Mouse (Mus musculus): ENCODE measurements around the gene Prrg4. TPM values are rescaled to one million over a fixed set of nuclear protein-coding genes. Genes with fewer than 3 reads are reported as not detected.

The Prrg4 gene
- polyA plus RNA-seq, 1 experiment from 2014 or later: 6.5 TPM

DNA sequence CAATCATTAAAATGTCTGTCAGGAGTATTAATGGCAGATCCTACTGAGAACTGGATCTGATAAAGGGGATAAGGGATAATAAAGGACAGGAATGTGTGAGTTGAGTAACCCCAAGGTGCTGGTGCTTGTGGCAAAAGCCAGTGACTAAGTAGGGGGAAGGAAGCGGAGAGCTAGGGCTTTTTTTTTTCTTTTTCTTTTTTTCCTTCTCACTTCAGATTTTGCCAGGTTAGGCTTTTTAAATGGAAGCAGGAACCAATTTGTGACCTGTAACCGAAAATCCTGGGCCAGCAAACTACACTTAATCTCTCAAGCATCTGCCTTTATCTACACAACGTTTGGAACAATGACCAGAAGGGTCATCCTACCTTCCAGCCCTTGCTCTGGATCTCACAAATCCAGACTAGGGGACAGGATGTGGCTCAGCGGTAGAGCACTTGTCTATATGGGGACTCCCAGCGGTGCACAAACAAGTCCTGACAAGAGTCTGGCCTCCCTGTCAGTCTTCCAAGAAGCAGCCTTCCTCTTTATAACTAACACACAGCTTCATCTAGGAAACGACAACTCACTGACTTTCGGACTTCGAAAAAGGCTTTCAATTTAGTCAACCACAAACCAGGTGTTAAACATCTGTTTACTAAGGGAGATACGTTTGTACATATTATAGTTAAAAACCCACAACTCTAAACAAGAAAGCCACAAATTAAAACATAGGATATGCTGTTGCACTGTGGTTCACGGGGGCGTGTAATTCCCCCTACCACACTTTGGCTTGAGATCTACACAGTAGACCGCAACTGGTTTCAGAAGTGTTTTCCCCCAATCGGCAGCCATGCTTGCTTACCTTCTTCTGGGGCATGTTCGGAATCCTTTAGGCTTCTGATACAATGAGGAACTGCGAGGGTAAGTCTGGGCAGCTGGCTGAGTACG, 1.2 kb downstream of the Prrg4 start:
- Histone ChIP-seq H3K4me2 (replicated peaks; ENCODE audit: low read depth, low read length) (peak overlapping the region; percentile 97), H3K4me3 (ENCODE audit: low read depth, low read length) (peak overlapping the region; percentile 52), H3K9ac (replicated peaks; ENCODE audit: low read depth, low read length) (no peak overlapping the region), H3K27ac (ENCODE audit: low read length) (0 out of 2 replicates have a peak overlapping the region, but pooled peaks have one; percentile 48), H3K27me3 (ENCODE audit: control insufficient read depth, insufficient read depth, low read length) (0 out of 2 replicates have a peak, but pooled peaks cover 3% of the 10 kb centered on the region), H3K36me3 (ENCODE audit: control insufficient read depth, insufficient read depth, low read length) (no peaks in the 10 kb centered on the region; the same call in 1 of the 2 replicates), H3K4me1 (ENCODE audit: control insufficient read depth, insufficient read depth, low read length) (no peaks in the 10 kb centered on the region; the same call in 1 of the 2 replicates), H3K9me3 (ENCODE audit: control insufficient read depth, low read depth, low read length) (no peaks in the 10 kb centered on the region)
- WGBS: 29% methylated on average over 16 of the region's 16 CpGs
- 0 out of 2 replicates have a peak, but pooled peaks have one; percentile 15 for ATAC-seq (ENCODE audit: insufficient number of reproducible peaks, insufficient read depth, low FRiP score, low read depth)

DNA sequence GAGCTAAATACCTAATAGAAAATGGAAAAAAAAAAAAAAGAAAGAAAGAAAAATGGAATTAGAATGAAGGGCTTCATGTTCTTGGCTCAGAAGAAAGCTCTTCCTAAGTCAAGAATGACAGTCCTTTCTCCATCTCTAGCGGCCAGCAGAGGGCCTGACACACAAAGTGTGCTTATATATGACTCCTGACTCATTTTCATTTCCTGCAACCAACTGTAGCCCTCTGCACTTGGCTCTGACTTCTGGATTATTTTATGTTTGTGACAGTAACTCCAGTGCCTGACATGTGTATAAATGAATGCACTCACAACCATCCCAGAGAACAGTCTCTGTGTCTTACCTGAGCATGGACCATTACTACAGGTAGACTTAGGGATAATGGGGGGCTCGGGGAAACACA, 2.0 kb downstream of the Prrg4 start:
- no peak for ATAC-seq (ENCODE audit: insufficient number of reproducible peaks, insufficient read depth, low FRiP score, low read depth)
- 0 out of 2 replicates have a peak, but pooled peaks cover 3% of the 10 kb centered on the region for H3K27me3 ChIP-seq (ENCODE audit: control insufficient read depth, insufficient read depth, low read length)
- no peaks in the 10 kb centered on the region; the same call in 1 of the 2 replicates for H3K36me3 ChIP-seq (ENCODE audit: control insufficient read depth, insufficient read depth, low read length)
- H3K9ac ChIP-seq (replicated peaks; ENCODE audit: low read depth, low read length): no peak overlapping the region
- no peak overlapping the region for H3K27ac ChIP-seq (ENCODE audit: low read length)
- 54% methylated on average over 2 of the region's 2 CpGs for WGBS
- no peaks in the 10 kb centered on the region for H3K9me3 ChIP-seq (ENCODE audit: control insufficient read depth, low read depth, low read length)
- H3K4me1 ChIP-seq (ENCODE audit: control insufficient read depth, insufficient read depth, low read length): no peaks in the 10 kb centered on the region; the same call in 1 of the 2 replicates
- no peak overlapping the region for H3K4me3 ChIP-seq (ENCODE audit: low read depth, low read length)
- no peak overlapping the region for H3K4me2 ChIP-seq (replicated peaks; ENCODE audit: low read depth, low read length)

DNA sequence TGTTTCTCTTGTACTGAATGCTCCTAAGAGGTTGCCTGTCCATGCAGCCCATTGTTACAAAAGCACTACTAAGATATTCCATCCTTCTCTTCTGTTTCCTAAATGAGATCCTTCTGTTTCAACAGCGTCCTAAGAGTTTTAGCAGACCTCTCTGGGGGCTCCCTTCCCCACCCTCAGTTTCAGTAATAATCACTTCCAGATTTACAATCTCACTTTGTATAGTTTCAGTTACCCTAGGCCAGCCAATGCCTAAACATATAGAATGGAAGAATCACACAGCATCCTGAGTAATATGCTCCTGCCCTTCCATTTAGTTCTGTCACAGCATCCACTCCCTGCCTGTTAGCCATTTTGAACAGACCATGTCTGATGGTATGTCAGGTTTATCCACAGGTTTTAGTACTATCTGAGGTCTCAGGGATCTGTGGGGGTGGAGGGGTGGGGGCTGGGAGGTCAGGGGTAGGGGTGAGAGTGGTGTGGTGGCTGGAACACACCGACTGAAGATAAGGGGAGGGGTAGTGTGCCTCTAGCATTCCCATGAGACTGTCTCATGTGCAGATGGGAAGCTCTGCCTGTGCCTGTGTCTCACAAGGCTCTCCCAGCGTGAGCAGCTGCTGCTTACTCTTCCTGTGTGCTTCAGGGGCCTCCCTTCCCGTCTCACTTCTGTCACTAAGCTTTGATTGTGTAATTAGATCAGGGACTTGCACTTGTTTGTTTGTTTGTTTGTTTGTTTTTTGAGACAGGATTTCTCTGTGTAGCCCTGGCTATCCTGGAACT, 2.9 kb downstream of the Prrg4 start:
- H3K4me3 ChIP-seq (ENCODE audit: low read depth, low read length): no peak overlapping the region
- no peak overlapping the region for H3K27ac ChIP-seq (ENCODE audit: low read length)
- 0 out of 2 replicates have a peak, but pooled peaks cover 3% of the 10 kb centered on the region for H3K27me3 ChIP-seq (ENCODE audit: control insufficient read depth, insufficient read depth, low read length)
- no peaks in the 10 kb centered on the region; the same call in 1 of the 2 replicates for H3K36me3 ChIP-seq (ENCODE audit: control insufficient read depth, insufficient read depth, low read length)
- H3K9me3 ChIP-seq (ENCODE audit: control insufficient read depth, low read depth, low read length): no peaks in the 10 kb centered on the region
- H3K4me1 ChIP-seq (ENCODE audit: control insufficient read depth, insufficient read depth, low read length): no peaks in the 10 kb centered on the region; the same call in 1 of the 2 replicates
- no peak overlapping the region for H3K4me2 ChIP-seq (replicated peaks; ENCODE audit: low read depth, low read length)
- WGBS: 49% methylated on average over 4 of the region's 4 CpGs
- no peak for ATAC-seq (ENCODE audit: insufficient number of reproducible peaks, insufficient read depth, low FRiP score, low read depth)
- no peak overlapping the region for H3K9ac ChIP-seq (replicated peaks; ENCODE audit: low read depth, low read length)

DNA sequence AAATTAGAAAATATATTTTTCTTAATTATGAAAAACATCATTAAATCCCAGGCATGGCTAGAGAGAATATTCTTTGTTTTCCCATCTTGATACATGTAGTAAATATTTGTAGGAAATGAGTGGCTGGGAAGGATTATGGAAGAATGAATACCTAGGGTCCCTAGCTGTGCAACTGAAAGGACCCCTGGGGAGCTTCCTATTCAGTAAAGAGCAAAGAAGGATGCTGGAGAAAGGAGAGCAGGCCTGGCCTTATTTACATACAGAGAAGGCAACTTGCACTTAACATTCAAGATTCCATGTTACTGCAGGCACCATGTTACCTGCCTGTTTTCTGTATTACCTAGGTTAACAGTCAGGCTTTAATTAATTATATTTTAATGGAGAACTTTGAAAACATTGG, 7.1 kb downstream of the Prrg4 start:
- Histone ChIP-seq H3K9ac (replicated peaks; ENCODE audit: low read depth, low read length) (no peak overlapping the region), H3K36me3 (ENCODE audit: control insufficient read depth, insufficient read depth, low read length) (no peaks in the 10 kb centered on the region; the same call in 1 of the 2 replicates), H3K4me1 (ENCODE audit: control insufficient read depth, insufficient read depth, low read length) (no peaks in the 10 kb centered on the region), H3K4me2 (replicated peaks; ENCODE audit: low read depth, low read length) (no peak overlapping the region), H3K4me3 (ENCODE audit: low read depth, low read length) (no peak overlapping the region), H3K9me3 (ENCODE audit: control insufficient read depth, low read depth, low read length) (no peaks in the 10 kb centered on the region), H3K27me3 (ENCODE audit: control insufficient read depth, insufficient read depth, low read length) (no peaks in the 10 kb centered on the region), H3K27ac (ENCODE audit: low read length) (no peak overlapping the region)
- no peak for ATAC-seq (ENCODE audit: insufficient number of reproducible peaks, insufficient read depth, low FRiP score, low read depth)

DNA sequence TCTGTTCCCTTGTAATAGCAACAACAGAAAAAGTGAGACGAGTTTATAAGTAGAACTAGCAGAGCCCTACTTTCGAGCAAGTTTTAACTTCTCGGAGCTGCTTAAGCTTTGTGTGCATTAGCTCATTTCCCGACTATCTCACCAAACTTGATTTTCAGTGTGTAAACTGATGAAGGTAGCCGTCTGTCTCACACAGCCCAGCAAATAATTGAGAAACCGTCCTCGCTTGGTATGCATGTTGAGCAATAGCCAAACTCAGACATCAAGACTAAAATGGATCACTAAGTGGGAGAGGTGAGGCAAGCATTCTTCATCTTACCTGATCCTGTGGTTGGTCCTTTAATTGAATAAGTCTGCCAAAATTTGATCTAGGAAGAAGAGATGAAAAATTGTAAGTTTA, 7.9 kb downstream of the Prrg4 start:
- no peaks in the 10 kb centered on the region for H3K9me3 ChIP-seq (ENCODE audit: control insufficient read depth, low read depth, low read length)
- ATAC-seq (ENCODE audit: insufficient number of reproducible peaks, insufficient read depth, low FRiP score, low read depth): no peak
- H3K36me3 ChIP-seq (ENCODE audit: control insufficient read depth, insufficient read depth, low read length): no peaks in the 10 kb centered on the region; the same call in 1 of the 2 replicates
- 71% methylated on average over 7 of the region's 7 CpGs for WGBS
- no peak overlapping the region for H3K4me2 ChIP-seq (replicated peaks; ENCODE audit: low read depth, low read length)
- no peaks in the 10 kb centered on the region for H3K4me1 ChIP-seq (ENCODE audit: control insufficient read depth, insufficient read depth, low read length)
- H3K4me3 ChIP-seq (ENCODE audit: low read depth, low read length): no peak overlapping the region
- H3K27ac ChIP-seq (ENCODE audit: low read length): no peak overlapping the region
- H3K27me3 ChIP-seq (ENCODE audit: control insufficient read depth, insufficient read depth, low read length): no peaks in the 10 kb centered on the region
- no peak overlapping the region for H3K9ac ChIP-seq (replicated peaks; ENCODE audit: low read depth, low read length)

DNA sequence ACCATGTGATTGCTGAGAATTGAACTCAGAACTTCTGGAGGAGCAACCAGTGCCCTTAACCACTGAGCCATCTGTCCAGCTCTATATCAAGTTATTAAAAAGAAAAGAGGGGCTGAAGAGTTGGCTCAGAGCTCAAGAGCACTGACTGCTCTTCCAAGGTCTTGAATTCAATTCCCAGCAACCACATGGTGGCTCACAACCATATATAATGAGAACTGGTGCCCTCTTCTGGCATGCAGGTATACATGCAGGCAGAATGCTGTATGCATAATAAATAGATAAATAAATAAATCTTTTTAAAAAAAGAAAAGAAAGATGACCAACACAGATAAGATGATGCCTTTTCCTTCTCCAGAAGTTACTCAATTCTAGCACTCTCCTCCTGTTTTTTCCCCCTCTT, 8.7 kb downstream of the Prrg4 start:
- no peak overlapping the region for H3K9ac ChIP-seq (replicated peaks; ENCODE audit: low read depth, low read length)
- H3K27ac ChIP-seq (ENCODE audit: low read length): no peak overlapping the region
- ATAC-seq (ENCODE audit: insufficient number of reproducible peaks, insufficient read depth, low FRiP score, low read depth): no peak
- no peaks in the 10 kb centered on the region for H3K9me3 ChIP-seq (ENCODE audit: control insufficient read depth, low read depth, low read length)
- H3K4me3 ChIP-seq (ENCODE audit: low read depth, low read length): no peak overlapping the region
- no peak overlapping the region for H3K4me2 ChIP-seq (replicated peaks; ENCODE audit: low read depth, low read length)
- H3K36me3 ChIP-seq (ENCODE audit: control insufficient read depth, insufficient read depth, low read length): no peaks in the 10 kb centered on the region; the same call in 1 of the 2 replicates
- no peaks in the 10 kb centered on the region for H3K4me1 ChIP-seq (ENCODE audit: control insufficient read depth, insufficient read depth, low read length)
- no peaks in the 10 kb centered on the region for H3K27me3 ChIP-seq (ENCODE audit: control insufficient read depth, insufficient read depth, low read length)

DNA sequence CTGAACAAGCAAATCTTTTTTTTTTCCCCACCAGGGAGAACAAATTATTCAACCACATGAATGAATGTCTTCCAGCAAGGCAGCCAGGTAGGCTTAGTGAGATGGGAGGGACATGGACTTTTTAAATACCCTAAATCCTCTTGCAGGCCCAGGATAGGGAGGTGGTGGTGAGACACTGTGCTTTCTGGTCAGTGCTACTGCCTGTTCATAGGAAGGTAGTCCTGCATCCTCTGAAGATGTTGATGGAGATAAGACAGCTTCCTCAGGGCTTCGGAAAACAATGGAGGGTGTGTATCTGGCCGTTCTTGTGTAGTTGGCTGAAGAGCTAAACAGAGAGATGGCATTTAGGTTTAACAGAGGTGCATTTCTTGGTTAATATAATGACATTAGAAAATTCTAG, 17.2 kb downstream of the Prrg4 start:
- Histone ChIP-seq H3K4me3 (ENCODE audit: low read depth, low read length) (no peak overlapping the region), H3K4me1 (ENCODE audit: control insufficient read depth, insufficient read depth, low read length) (no peaks in the 10 kb centered on the region), H3K27me3 (ENCODE audit: control insufficient read depth, insufficient read depth, low read length) (no peaks in the 10 kb centered on the region), H3K36me3 (ENCODE audit: control insufficient read depth, insufficient read depth, low read length) (no peaks in the 10 kb centered on the region; the same call in 1 of the 2 replicates), H3K9me3 (ENCODE audit: control insufficient read depth, low read depth, low read length) (no peaks in the 10 kb centered on the region), H3K9ac (replicated peaks; ENCODE audit: low read depth, low read length) (no peak overlapping the region), H3K4me2 (replicated peaks; ENCODE audit: low read depth, low read length) (no peak overlapping the region), H3K27ac (ENCODE audit: low read length) (no peak overlapping the region)
- no peak for ATAC-seq (ENCODE audit: insufficient number of reproducible peaks, insufficient read depth, low FRiP score, low read depth)
- WGBS: 81% methylated on average over 2 of the region's 2 CpGs

DNA sequence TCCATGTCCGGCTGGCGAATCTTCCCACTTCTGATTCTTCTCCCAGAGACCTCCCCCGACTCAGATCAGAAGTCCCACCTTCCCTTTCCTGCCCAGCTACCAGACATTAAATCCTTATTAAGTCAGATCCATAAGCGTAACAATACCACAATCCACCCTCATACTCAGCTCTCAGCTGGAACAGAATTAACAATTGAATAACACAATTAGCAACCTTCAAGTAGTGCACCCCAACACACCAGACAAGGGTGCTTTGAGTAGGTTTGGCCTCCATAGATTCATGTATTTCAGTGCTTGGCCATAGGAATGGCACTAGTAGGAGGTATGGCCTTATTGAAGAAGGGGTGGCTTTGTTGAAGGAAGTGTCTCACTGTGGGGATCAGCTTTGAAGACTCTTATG, 23.5 kb downstream of the Prrg4 start:
- 95% methylated on average over 4 of the region's 4 CpGs for WGBS
- no peak overlapping the region for H3K4me3 ChIP-seq (ENCODE audit: low read depth, low read length)
- no peak overlapping the region for H3K9ac ChIP-seq (replicated peaks; ENCODE audit: low read depth, low read length)

More for the DNA sequence above, 23.5 kb downstream of the Prrg4 start:
- no peaks in the 10 kb centered on the region for H3K27me3 ChIP-seq (ENCODE audit: control insufficient read depth, insufficient read depth, low read length)
- no peaks in the 10 kb centered on the region; the same call in 1 of the 2 replicates for H3K36me3 ChIP-seq (ENCODE audit: control insufficient read depth, insufficient read depth, low read length)
- H3K4me1 ChIP-seq (ENCODE audit: control insufficient read depth, insufficient read depth, low read length): no peaks in the 10 kb centered on the region
- H3K27ac ChIP-seq (ENCODE audit: low read length): no peak overlapping the region
- no peak overlapping the region for H3K4me2 ChIP-seq (replicated peaks; ENCODE audit: low read depth, low read length)
- ATAC-seq (ENCODE audit: insufficient number of reproducible peaks, insufficient read depth, low FRiP score, low read depth): no peak
- no peaks in the 10 kb centered on the region for H3K9me3 ChIP-seq (ENCODE audit: control insufficient read depth, low read depth, low read length)

Measured in stomach, embryonic 14.5 days (tissue).